Mouse (Mus musculus) liver (tissue): ENCODE data around the gene Asic3.

Experiments used
- DNase-seq: peaks from one replicate; pipeline ENCODE4 v3.0.0-alpha.2; 2020; ENCODE audit warnings: mixed read lengths

The Asic3 gene

DNA sequence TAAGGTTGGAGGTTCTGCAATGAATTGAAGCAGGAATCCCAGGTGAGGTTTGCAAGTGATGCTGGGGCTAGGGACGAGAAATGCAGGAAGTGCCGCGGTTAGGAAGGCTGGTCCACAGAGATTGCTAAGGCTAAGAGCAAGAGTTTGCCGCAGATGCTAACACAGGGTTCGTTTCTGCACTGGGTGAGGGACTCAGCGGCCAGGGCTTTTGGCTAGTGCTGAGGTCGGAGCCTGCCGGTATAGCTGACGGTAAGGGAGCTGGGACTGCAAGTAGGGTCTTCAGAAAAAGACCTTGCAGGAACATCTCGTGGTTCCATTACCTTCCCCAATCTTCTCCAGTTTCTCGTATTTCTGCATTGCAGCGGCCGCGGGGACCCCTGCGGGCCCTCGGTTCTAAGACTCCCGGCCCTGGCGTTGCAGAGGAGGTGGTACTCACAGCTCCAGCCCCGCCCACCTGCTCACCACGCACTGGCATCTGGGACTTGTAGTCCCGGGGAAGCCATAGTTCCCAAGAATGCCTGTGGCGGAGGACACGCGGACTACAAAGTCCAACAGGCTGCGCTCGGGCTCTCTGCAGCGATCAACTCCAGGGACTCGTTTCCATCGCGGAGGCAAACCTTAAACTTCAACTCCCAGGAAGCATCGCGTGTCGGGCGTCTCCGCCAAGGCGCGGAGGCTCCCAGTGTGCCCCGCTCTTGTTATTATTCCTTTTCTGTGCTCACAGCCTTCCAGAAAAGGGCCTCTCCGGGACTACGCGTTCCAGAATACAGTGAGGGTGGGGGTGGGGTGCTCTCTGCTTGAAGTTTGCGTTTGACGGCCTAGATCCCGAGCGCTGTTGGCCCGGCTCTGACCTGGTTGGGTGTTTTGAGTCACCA lies 10.2 kb downstream of the Asic3 start, which contains the start of the genes Cdk5 and Slc4a2:
Gene Cdk5, minus strand, starts transcription at position 402 of the 875 bp plus-strand sequence.
Gene Slc4a2, plus strand, starts transcription at position 709 of the 875 bp plus-strand sequence.
- DNase-seq = peak; percentile 98

DNA sequence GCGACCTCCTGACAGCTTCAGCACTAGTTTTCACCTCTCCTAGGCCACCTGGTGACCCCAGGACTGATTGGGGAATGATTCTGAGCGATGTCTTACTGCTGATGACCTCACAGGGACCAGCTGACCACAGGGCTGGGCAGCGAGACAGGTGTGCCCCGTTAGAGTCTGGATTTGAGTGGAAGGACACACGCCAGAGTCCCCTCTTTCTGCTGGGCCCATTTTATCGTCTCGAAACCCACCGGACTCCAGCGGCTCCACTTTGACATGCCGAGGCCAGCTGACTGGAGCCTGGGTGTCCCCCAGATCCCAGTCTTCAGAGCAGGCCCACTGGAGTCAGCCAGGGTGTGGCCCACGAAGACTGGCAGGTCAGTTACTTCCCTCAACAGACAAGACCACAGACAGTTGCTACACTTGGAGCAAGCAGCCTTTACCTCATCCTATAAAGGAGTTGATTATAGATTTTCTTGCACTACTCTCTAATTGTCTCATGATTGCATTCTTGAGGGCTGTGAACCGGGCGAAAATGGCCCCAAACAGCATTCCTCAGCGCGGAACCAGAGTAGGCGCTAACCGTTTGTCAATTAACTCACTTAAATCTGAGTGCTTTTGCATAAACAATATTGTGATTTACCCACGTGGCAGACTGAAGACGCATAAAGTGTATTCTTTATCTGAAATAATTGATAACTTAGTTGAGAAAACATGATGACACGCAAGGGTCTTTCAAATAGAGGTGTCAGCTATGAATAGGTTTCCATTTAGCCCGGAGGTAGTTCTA lies 11.0 kb downstream of the Asic3 start:
- DNase-seq = peak; percentile 67

DNA sequence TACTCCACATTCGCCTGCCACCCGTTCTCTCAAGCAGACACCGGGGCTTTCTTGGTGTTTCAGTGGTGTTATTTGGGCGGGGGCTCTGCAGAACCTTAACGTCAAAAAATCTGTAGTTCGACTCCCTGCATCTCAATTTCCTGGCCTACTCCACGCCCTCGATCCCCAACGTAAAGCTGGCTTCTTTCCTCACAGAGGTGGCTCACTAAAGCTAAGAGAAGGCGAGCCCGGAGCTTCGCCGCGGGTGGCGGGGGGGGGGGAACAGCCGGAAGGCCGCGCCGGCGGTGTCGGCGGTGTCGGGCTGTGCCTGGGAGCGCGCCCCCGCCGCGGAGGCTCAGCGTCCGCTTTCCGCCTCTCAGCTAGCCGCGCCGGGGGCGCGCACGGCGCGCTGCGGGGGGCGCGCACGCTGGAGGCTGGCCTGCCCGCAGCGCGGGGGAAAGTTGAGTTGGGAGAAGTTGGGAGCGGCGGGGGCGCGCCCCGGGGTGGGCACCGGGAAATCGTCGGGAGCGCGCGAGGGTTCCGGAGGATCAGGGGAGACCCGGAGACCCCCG lies 11.7 kb downstream of the Asic3 start:
- peak; percentile 89 for DNase-seq

DNA sequence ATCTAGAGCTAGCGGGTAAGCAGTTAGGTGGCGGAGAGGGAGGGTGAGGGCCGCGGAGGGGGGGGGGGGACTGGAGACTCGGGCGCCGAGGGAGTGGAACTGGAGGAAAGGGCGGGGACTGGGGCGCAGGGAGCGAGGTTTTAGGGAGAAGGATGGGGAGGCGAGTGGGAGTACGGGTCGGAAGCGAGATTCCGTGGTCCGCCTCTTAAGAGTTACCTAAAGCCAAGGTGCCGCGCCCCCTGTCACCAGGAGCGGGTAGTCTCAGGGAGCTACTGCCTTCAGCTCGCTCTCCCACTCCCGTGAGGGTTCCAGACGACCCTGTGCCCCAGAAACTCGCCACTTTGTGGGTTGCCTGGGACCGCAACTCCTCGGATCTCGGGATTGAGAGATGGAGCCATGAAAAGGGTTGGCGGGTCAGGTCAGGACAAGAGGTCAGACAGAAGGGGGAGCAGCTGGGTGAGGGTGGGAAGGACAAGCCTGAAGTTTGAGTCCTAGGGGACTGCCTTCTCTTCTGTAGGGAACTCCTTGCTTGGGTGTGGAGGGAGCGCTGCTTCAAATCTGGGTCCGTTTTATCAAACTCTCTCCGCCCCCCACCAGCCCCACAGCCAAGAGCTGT lies 12.3 kb downstream of the Asic3 start:
- DNase-seq = peak; percentile 57

DNA sequence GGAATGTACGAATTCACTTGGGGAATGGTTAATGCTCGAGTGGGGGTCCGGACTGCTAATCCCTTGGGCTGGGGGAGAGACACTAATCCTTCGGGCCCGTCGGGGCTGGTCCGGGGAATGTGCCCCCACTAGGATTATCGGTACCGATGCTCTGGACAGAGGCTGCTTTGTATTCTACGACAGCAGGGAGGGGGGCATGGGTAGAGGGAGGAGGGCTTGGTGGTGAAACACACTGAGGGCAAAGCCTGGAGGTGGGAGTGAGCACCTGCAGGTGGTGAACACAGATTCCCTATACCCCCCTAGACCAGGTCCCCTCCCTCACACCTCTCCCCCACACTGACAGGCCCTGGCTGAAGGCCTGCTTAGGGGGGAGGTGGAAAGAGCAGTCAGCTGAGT lies 12.8 kb downstream of the Asic3 start:
- no peak for DNase-seq

DNA sequence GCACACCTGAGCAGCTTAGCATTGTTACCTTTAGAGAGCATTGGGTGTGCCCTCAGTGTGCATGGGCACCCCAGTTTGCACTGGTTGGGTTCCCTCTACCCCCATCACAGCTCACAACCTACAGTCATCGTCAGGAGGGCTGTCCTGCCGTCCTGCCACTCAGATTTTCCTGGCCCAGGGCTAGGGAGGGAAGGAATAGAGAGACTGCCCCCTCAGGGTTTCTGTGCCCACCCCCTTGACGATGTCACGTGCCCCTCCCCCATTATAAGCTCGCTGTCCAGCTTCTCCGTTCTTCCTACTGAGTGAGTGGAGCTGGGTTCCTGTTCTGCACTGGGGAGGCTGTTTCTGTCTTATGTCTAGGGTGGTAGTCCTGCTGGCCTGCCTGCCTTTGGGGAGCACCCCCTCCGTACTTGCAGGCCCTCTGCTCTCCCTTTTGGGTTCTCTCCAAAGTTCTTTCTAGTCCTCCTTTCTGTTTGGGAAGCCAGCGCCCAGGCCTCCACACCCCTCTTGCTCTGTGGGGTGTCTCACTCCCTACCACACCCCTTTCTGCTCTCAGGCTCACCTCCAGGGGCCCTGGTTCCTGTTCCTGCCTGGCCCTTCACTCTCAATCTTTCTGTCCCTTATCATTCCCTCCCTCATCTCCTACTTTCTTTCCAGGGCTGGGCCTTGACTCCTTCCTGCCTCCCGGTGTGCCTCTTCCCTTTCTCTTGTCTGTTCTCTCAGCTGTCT lies 13.5 kb downstream of the Asic3 start:
- no peak for DNase-seq

DNA sequence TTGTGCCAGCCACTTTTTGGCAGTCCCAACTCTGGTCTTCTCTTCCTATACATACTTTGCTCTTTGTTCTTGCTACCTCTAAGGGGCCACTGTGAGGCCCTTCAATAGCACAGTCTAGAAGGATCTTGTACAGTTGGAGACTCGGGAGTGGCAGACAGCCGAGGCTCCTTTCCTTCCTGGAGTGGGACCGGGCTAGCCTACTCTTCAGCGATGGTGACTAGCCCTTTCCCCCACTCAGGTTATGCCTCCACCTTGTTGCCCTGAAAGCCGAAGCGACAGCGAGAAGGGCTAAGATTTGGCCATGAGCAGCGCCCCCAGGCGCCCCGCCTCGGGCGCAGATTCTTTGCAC lies 14.1 kb downstream of the Asic3 start:
- no peak for DNase-seq

DNA sequence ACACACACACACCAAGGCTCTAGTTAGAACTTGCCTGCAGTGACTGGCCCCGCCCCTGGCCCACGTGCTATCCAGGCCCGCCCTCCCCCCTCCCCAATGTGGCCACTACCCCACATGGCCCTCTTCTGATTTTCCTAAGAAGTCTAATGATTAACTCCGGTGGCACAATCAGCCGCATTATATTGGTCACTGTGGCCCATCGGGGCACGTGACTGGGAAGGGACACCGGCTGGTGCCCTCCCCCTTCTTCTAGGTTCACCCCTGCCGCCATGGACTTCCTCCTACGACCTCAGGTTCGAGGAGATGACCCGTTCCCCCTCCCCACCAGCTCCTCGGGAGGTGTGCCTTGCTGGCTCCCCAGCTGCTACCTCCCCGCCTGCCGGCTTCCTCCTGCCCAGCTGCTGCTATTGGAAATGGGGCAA lies 14.8 kb downstream of the Asic3 start:
- DNase-seq = peak; percentile 64

DNA sequence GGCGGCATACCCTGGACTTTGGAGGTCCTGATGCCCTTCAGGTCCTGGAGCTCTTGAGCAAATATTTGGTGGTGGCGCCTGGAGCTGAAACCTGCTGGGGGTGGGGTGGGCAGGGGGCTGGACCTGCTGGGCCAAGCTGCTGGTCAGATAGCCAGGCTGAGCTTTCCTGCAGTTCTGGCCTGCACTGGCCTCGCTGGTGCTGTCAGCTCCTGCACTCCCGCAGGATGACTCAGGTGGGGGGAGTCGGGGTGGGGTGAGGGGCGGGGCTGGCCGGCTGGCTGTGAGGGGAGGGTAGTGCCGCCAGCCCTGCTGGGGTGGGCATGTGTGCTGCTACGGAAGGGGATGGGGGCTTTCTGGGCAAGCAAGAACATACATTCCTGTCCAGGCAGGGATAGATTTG lies 15.4 kb downstream of the Asic3 start:
- peak; percentile 42 for DNase-seq

DNA sequence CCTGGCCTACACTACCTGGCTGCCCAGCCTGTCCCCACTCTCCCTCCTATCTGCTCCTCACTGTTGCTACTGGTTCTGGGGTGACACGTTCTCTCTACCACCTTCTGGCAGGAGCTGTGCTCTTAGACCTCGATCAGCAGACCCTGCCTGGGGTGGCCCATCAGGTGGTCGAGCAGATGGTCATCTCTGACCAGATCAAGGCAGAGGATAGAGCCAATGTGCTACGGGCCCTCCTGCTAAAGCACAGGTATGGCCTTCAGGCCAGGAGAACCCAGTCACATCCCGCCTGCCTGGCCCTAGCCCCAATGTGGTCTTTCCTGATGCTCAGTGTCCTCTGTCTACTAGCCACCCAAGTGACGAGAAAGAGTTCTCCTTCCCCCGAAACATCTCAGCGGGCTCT lies 20.8 kb downstream of the Asic3 start:
- DNase-seq = no peak

DNA sequence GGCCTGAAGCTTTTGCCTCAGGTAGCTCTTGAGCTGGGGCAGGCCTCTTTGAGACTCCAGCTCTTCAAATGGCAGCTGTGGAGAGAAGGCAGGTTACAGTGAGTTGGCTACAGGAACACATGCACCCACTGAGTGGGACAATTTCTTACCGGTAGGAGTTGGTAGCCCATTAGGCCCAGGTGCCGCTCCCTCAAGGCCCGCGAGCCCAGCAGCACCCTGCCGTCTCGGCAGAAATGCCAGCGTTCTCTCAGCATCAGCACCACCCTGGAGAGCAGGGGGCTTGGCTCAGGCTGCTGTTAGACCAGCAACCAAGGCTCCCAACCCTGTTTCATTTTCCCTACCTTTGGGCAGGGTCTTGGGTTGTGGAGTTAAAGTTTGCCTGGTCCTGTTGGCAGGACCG lies 28.0 kb downstream of the Asic3 start:
- DNase-seq = no peak

DNA sequence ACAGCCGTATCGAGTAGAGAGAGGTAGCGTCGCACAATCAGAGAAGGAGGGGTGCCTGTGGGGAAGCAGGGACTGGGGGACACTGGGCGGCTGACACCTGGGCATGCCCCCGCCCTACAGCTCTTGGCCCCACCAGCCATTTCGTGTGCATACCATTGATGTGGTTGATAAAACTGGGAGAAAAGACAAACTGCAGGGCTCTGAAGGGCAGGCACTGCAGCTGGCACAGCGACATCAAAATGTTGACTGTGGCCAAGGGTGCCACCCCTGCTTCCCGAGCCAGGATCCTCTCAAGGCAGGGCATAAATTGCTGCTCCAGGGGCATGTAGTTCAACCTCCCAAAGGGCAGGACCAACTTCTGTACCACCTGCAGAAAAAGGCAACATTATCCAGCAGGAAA lies 28.8 kb downstream of the Asic3 start:
- DNase-seq = no peak

DNA sequence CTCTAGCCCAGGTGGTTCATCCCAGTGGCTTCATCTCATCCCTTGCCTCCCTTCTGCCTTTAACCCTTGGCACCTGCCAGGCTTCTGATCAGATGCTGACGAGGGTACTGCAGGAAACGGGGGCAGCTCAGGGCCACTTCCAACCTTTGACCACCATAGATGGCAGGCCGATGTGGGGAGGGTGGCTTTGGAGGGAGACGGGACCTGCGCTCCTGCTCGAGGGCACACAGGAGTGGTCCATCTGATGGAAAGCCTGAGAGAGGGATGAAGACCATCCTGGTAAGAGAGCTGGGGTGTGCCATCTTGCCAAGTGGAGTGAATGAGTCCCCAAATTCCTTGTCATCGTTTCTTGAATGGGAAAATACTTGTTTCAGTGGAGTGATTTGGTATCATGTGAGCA lies 30.0 kb downstream of the Asic3 start:
- DNase-seq = no peak

DNA sequence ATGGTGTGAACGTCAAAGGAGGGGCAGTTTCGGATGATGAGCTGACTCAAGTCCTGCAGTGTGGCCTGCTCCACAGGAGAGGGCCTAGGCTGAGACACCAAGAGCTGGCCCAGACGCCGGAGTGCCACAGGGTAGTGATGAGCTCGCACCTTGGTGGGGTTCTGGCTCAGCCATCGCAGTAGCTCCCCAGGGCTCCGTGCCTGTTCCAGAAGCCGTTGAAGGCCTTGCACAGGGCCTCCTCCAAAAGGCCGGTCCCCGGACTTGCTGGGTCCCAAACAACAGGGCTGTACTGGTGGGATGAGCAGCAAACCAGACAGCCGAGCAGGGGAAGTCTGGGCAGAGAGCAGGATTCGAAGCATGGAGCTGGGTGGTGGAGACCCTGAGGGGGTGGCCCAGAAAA lies 30.7 kb downstream of the Asic3 start:
- DNase-seq = no peak

DNA sequence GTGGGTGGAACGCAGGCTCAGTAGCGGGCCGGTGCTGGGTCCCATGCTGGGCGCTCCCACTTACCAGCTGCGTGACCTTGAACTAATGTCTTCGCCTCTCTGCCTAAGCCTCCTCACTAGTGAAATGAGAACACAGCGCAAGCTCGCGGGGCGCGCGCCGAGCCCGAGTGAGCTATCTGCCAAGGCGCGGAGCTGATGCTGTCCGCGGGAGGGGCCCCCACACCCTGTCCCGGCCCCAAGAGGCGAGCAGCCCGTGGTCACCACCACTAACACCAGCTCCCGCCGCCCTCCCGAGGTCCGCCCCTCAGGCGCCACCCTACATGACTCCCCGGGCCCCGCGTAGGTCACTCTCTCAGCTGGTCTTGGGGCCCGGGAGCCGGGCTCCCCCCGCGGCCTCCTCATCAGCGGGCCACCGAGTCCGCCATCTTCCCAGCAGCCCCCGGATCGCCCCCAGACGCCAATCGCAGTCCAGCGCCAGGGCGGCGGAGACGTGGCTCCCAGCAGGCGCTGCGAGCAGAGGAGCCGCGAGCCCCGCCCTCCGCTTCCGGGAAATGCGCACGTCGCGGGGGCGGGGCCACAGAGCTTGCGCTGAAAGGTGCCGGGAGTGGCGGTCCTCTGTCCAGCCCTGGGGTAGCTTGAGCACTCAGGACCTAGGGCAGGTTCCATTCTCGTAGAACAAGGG lies 31.7 kb downstream of the Asic3 start, which contains the start of gene Fastk:
Gene Fastk, minus strand, starts transcription at position 542 of the 682 bp plus-strand sequence.
- DNase-seq = peak; percentile 96

DNA sequence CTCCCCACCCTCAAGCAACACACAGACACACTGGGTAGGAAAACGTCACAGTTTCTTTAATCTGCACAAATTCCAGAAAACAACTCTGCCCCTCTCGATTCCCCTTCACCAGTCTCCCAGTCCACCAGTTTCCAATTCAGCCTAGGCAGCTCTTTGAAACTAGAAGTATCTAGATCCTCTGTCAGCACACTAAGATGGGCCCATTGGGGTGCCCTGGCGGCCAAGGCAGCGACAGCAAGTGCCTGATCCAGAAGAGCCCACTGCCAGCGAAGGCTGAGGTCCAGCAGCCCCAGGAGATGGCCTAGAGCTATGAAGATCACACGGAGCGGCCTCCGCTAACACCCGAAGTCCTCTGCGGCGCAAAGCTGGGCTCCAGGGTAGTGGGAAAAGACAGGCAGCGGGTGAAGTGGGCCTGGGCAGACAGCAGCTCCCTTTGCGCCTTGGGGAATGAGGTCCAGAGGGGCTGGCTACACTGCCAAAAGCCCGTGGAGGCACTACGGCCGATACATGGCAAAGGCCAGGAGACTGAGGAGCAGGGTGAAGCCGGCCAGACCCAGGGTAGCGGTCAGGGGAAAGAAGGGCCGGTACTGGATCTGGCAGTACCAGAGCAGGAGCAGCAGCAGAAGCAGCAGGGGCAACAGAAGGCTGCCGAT lies 32.4 kb downstream of the Asic3 start:
- DNase-seq = no peak

DNA sequence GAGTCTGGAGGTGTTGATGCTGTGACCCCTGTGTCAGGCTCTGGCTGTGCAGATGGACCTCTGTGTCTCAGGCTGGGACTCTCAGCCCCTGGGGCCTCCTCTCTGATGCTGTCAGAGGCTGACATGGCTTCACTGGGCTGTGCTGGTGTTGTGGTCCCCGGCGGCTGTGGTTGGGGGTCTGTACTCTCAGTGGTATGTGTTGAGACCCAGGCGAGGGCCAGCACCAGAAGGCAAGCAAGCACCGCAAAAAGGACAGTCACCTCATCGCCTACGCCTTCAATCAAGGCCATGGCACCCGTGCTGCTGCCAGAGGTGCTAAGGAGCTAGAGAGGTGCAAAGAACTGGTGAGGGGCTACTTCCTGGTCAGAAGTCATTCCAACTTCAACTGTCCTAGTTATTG lies 33.4 kb downstream of the Asic3 start:
- DNase-seq = no peak

DNA sequence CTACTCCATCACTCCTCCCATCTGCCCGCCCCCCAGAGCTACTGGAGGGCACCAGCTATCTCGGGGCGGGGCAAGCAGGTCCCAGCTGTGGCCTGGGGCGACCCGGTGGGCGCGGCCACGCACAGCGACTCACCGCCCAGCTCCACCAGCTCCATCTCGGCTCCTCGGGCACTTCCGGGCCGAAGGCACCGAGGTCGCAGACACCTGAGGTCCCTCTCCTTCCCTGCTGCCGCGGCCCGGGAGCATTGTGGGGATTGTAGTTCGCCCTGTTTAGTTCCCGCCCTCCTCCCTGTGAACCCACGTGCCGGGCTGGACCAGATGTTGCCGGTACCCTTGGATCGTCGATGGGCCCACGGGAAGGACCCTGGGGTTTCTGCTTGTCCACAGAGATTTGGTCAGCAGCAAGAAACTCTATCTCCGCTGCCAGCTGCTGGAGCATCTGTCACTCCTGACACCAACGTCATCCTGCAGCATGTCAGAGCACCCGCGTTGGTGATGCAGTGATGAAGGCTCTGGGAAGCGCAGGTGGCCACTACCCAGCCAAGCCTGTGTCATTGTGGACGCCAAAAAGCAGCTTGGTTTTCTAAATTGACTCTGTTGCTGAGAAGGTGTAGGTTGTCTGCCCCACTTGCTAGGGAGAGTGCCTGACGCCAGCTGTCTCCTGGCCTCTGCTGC lies 34.6 kb downstream of the Asic3 start, which contains the start of gene Tmub1:
Gene Tmub1, minus strand, starts transcription at position 231 of the 675 bp plus-strand sequence.
- DNase-seq = peak; percentile 89

DNA sequence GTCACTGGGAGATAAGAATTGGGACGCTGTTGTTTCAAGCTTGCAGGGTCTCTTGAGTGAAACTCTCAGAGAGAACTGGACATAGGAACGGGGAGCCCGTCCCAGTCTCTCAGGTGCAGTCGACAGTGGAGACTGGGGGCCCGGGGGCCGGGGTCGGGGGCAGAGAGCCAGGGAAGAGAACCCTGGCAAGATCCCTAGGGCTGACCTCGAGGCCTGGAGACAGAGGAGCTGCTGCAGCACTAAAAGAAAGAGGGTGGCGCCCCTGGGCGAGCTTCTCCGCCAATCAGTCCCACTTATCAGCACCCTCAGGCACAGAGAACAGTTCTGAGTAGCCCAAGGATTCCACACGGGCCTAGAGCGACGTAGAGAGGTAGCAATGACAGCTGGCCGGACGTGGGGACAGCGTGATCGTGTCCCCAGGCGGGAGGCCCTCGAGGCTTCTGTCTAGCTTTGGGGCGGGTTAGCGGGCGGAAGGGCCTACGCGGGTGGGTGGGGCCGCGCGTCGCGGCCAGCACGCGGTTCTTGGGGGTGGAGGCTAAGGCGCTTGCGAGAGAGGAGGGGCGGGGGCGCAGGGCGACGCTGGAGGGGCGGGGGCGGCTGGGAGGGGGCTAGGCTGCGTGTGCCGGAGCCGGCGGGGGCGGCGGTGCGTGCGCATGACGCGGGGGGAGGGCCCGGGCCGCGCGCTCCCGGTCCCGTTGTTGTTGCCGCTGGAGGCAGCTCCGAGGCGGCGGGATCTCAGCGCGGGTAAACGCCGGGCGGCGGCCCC lies 38.3 kb downstream of the Asic3 start:
- peak; percentile 91 for DNase-seq
